Mouse (Mus musculus) lung, postnatal 0 days (tissue): ENCODE measurements around the gene Sorcs2.

Experiments used
- CTCF ChIP-seq: IDR thresholded peaks from 2 replicates; pipeline ENCODE4 v1.5.1; 2016; ENCODE audit warnings: antibody characterized with exemption, mild to moderate bottlenecking
- EP300 ChIP-seq: IDR thresholded peaks from 2 replicates; pipeline ENCODE4 v1.6.1; 2016; ENCODE audit warnings: antibody characterized with exemption, mild to moderate bottlenecking, control low read depth

DNA sequence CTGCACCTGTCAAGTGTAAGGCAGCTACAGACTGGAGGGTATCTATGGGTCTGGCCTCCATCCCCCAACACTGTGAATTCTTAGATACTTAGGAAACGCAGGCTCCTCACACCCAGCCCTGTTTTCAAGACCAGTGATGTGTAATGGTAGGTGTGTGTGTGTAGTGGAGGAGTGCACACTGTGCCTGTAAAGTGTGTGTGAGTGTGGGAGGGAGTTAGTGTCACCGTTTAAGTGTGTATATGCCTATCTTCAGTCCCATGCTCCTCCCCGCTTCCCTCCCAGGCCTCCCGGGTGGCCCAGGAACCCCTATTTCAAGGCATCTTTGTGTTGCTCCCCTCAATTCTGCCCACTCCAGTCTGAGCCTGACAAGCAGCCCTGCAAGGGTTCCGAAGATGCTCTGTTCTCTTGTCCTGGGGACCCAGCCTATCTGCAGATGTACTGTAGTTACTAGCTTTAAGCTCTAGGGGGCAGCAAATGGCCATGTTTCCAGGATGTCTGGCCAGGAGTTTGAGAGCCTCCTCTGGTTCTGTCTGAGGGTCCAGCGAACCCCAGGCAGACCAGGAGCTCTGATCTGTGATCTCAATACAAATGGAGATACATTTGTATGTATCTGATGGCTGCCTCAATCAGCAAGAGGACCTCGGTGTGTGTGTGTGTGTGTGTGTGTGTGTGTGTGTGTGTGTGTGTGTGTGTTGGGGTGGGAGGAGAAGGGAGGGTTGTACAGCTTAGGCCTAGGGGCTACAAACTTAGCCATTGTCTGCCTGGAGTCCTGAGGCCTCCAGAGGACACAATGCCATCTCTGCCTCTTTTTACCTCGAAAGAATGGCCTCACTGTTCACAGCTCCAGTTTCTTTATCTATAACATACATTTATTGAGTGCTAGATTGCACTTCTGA, 364.2 kb downstream of the Sorcs2 start:
- TF ChIP-seq CTCF = peak; percentile 86
- TF ChIP-seq EP300 = no peak
